Mouse (Mus musculus) activated CD4-positive, CD25-positive, alpha-beta regulatory T cell, adult 4 months (primary cell): Measurements from ENCODE around the gene Ptprn. TPM values are rescaled to one million over a fixed set of nuclear protein-coding genes. Genes with fewer than 3 reads are reported as not detected.
A peak's percentile ranks its signal among the peaks of the same experiment; 100 is the strongest.

ENCODE experiments used
- ATAC-seq: one replicate; pipeline ENCODE4 v1.8.0; 2017
- polyA plus RNA-seq, 2 experiments: library from polyadenylated mRNA; unstranded; fragments of 100-300 nt; shearing (Covaris generic); gene quantifications; one replicate each; pipeline ENCODE4 v1.2.1; 2017

The Ptprn gene
- under 1 TPM; 0.37 to 0.47 TPM for polyA plus RNA-seq

- no peak for ATAC-seq
Observed at GRCm38 (mm10) chr1:75264091-75264880, at the start of gene Ptprn. TSS of gene Ptprn (minus strand) at chr1:75264502.

- ATAC-seq: no peak
Observed at GRCm38 (mm10) chr1:75311694-75312093, 47.4 kb upstream of the Ptprn start.

GRCm38 (mm10) chr1:75304662-75305061, 40.4 kb upstream of the Ptprn start:
- ATAC-seq: no peak

GRCm38 (mm10) chr1:75294294-75294693, 30.0 kb upstream of the Ptprn start:
- ATAC-seq: no peak

- no peak for ATAC-seq
Observed at GRCm38 (mm10) chr1:75293331-75293701, 29.0 kb upstream of the Ptprn start.

- no peak for ATAC-seq
Observed at GRCm38 (mm10) chr1:75292476-75293330, 28.4 kb upstream of the Ptprn start.

GRCm38 (mm10) chr1:75291321-75291720, 27.0 kb upstream of the Ptprn start:
- no peak for ATAC-seq

- ATAC-seq: no peak
Observed at GRCm38 (mm10) chr1:75290582-75290981, 26.3 kb upstream of the Ptprn start.

GRCm38 (mm10) chr1:75289888-75290431, 25.7 kb upstream of the Ptprn start:
- ATAC-seq: no peak

- no peak for ATAC-seq
Observed at GRCm38 (mm10) chr1:75289376-75289775, 25.1 kb upstream of the Ptprn start.

- ATAC-seq: no peak
Observed at GRCm38 (mm10) chr1:75284911-75285310, 20.6 kb upstream of the Ptprn start.

GRCm38 (mm10) chr1:75283017-75283416, 18.7 kb upstream of the Ptprn start:
- ATAC-seq: no peak

- no peak for ATAC-seq
Observed at GRCm38 (mm10) chr1:75278228-75278627, 13.9 kb upstream of the Ptprn start, which contains the start of gene Resp18. TSS of gene Resp18 (minus strand) at chr1:75278415.

GRCm38 (mm10) chr1:75277195-75278188, 13.2 kb upstream of the Ptprn start:
- ATAC-seq: no peak

GRCm38 (mm10) chr1:75262969-75263951, 1.0 kb downstream of the Ptprn start:
- ATAC-seq: no peak

GRCm38 (mm10) chr1:75261278-75261677, 3.0 kb downstream of the Ptprn start:
- ATAC-seq: no peak

- no peak for ATAC-seq
Observed at GRCm38 (mm10) chr1:75255516-75256046, 8.7 kb downstream of the Ptprn start.

- no peak for ATAC-seq
Observed at GRCm38 (mm10) chr1:75254625-75255013, 9.7 kb downstream of the Ptprn start.

- ATAC-seq: peak; percentile 26
Observed at GRCm38 (mm10) chr1:75253849-75254624, 10.3 kb downstream of the Ptprn start.

GRCm38 (mm10) chr1:75253029-75253428, 11.3 kb downstream of the Ptprn start:
- no peak for ATAC-seq
